Mouse (Mus musculus): Measurements from ENCODE around the gene Ndufa13. TPM values are rescaled to one million over a fixed set of nuclear protein-coding genes. Genes with fewer than 3 reads are reported as not detected.

Ndufa13 gene
- polyA plus RNA-seq, 1 experiment from 2014 or later, result 168 TPM

- H3K9ac ChIP-seq (ENCODE audit: low read length), result no peak overlapping the region
- DNase-seq (ENCODE audit: low spot score) (peak; percentile 72), ATAC-seq (ENCODE audit: insufficient number of reproducible peaks, low FRiP score, low TSS enrichment, low read depth) (no peak)
- no peaks in the 10 kb centered on the region for H3K9me3 ChIP-seq (ENCODE audit: control insufficient read depth, low read length)
- H3K27me3 ChIP-seq (ENCODE audit: control insufficient read depth, insufficient read depth, low read length), result peaks cover 51% of the 10 kb centered on the region
- no peak overlapping the region for H3K4me2 ChIP-seq (ENCODE audit: low read depth, severe bottlenecking)
- peaks cover 2% of the 10 kb centered on the region; the same call in 1 of the 2 replicates for H3K36me3 ChIP-seq (ENCODE audit: control insufficient read depth, insufficient read depth, low read length)
- no peak overlapping the region for H3K27ac ChIP-seq (replicated peaks; ENCODE audit: low read depth, low read length)
- 33% methylated on average over 19 of the region's 19 CpGs for WGBS
- no peak overlapping the region for H3K4me3 ChIP-seq (ENCODE audit: low read depth, low read length)
- peaks cover 5% of the 10 kb centered on the region for H3K4me1 ChIP-seq (ENCODE audit: control insufficient read depth, insufficient read depth, low read length)
Measured at GRCm38 (mm10) chr8:69890813-69891241, 11.5 kb downstream of the Ndufa13 start.

GRCm38 (mm10) chr8:69888902-69889301 lies 13.5 kb downstream of the Ndufa13 start:
- Histone ChIP-seq H3K27ac (replicated peaks; ENCODE audit: low read depth, low read length) (no peak overlapping the region), H3K4me3 (ENCODE audit: low read depth, low read length) (peak overlapping the region; percentile 17; the same call in 1 of the 2 replicates), H3K4me1 (ENCODE audit: control insufficient read depth, insufficient read depth, low read length) (peaks cover 8% of the 10 kb centered on the region), H3K9me3 (ENCODE audit: control insufficient read depth, low read length) (no peaks in the 10 kb centered on the region), H3K36me3 (ENCODE audit: control insufficient read depth, insufficient read depth, low read length) (peaks cover 2% of the 10 kb centered on the region; the same call in 1 of the 2 replicates), H3K4me2 (ENCODE audit: low read depth, severe bottlenecking) (peak overlapping the region; percentile 34), H3K9ac (ENCODE audit: low read length) (0 out of 2 replicates have a peak overlapping the region, but pooled peaks have one; percentile 1), H3K27me3 (ENCODE audit: control insufficient read depth, insufficient read depth, low read length) (peaks cover 70% of the 10 kb centered on the region)
- ATAC-seq (ENCODE audit: insufficient number of reproducible peaks, low FRiP score, low TSS enrichment, low read depth) (no peak), DNase-seq (ENCODE audit: low spot score) (peak; percentile 47)
- WGBS, result 6% methylated on average over 32 of the region's 32 CpGs

- WGBS, result 9% methylated on average over 24 of the region's 24 CpGs
- peaks cover 8% of the 10 kb centered on the region for H3K4me1 ChIP-seq (ENCODE audit: control insufficient read depth, insufficient read depth, low read length)
- ATAC-seq (ENCODE audit: insufficient number of reproducible peaks, low FRiP score, low TSS enrichment, low read depth), result no peak
Measured at GRCm38 (mm10) chr8:69888244-69888866, 14.0 kb downstream of the Ndufa13 start.

GRCm38 (mm10) chr8:69887289-69888243 lies 14.8 kb downstream of the Ndufa13 start, which contains the start of gene Cilp2:
TSS of gene Cilp2 (minus strand) at chr8:69887687.
- peak within 1 kb of the TSS; percentile 20; the same call in 1 of the 2 replicates for H3K4me3 ChIP-seq (ENCODE audit: low read depth, low read length)
- peak; percentile 56 for DNase-seq (ENCODE audit: low spot score)
- H3K9ac ChIP-seq (ENCODE audit: low read length), result 0 out of 2 replicates have a peak within 1 kb of the TSS, but pooled peaks have one; percentile 12
- peak within 1 kb of the TSS; percentile 13; the same call in 1 of the 2 replicates for H3K4me2 ChIP-seq (ENCODE audit: low read depth, severe bottlenecking)
- H3K27me3 ChIP-seq (ENCODE audit: control insufficient read depth, insufficient read depth, low read length), result peaks cover 83% of the 10 kb centered on the region
- WGBS, result 3% methylated on average over 60 of the region's 60 CpGs
- peaks cover 2% of the 10 kb centered on the region; the same call in 1 of the 2 replicates for H3K36me3 ChIP-seq (ENCODE audit: control insufficient read depth, insufficient read depth, low read length)
- peaks cover 8% of the 10 kb centered on the region for H3K4me1 ChIP-seq (ENCODE audit: control insufficient read depth, insufficient read depth, low read length)
- no peak within 1 kb of the TSS for H3K27ac ChIP-seq (replicated peaks; ENCODE audit: low read depth, low read length)
- peak; percentile 3; the same call in 1 of the 2 replicates for ATAC-seq (ENCODE audit: insufficient number of reproducible peaks, low FRiP score, low TSS enrichment, low read depth)
- H3K9me3 ChIP-seq (ENCODE audit: control insufficient read depth, low read length), result no peaks in the 10 kb centered on the region

More at GRCm38 (mm10) chr8:69888244-69888866, 14.0 kb downstream of the Ndufa13 start:
- H3K9me3 ChIP-seq (ENCODE audit: control insufficient read depth, low read length), result no peaks in the 10 kb centered on the region
- H3K36me3 ChIP-seq (ENCODE audit: control insufficient read depth, insufficient read depth, low read length), result peaks cover 2% of the 10 kb centered on the region; the same call in 1 of the 2 replicates
- peak overlapping the region; percentile 34; the same call in 1 of the 2 replicates for H3K4me2 ChIP-seq (ENCODE audit: low read depth, severe bottlenecking)
- no peak overlapping the region for H3K27ac ChIP-seq (replicated peaks; ENCODE audit: low read depth, low read length)
- H3K9ac ChIP-seq (ENCODE audit: low read length), result 0 out of 2 replicates have a peak overlapping the region, but pooled peaks have one; percentile 1
- H3K4me3 ChIP-seq (ENCODE audit: low read depth, low read length), result 0 out of 2 replicates have a peak overlapping the region, but pooled peaks have one; percentile 17
- H3K27me3 ChIP-seq (ENCODE audit: control insufficient read depth, insufficient read depth, low read length), result peaks cover 75% of the 10 kb centered on the region
- peak; percentile 40 for DNase-seq (ENCODE audit: low spot score)

- no peak overlapping the region for H3K9ac ChIP-seq (ENCODE audit: low read length)
- H3K9me3 ChIP-seq (ENCODE audit: control insufficient read depth, low read length), result no peaks in the 10 kb centered on the region
- H3K4me1 ChIP-seq (ENCODE audit: control insufficient read depth, insufficient read depth, low read length), result peaks cover 8% of the 10 kb centered on the region
- H3K27ac ChIP-seq (replicated peaks; ENCODE audit: low read depth, low read length), result no peak overlapping the region
- DNase-seq (ENCODE audit: low spot score) (no peak), ATAC-seq (ENCODE audit: insufficient number of reproducible peaks, low FRiP score, low TSS enrichment, low read depth) (no peak)
- peaks cover 99% of the 10 kb centered on the region for H3K27me3 ChIP-seq (ENCODE audit: control insufficient read depth, insufficient read depth, low read length)
- no peak overlapping the region for H3K4me2 ChIP-seq (ENCODE audit: low read depth, severe bottlenecking)
- 59% methylated on average over 13 of the region's 13 CpGs for WGBS
- peaks cover 2% of the 10 kb centered on the region; the same call in 1 of the 2 replicates for H3K36me3 ChIP-seq (ENCODE audit: control insufficient read depth, insufficient read depth, low read length)
- H3K4me3 ChIP-seq (ENCODE audit: low read depth, low read length), result no peak overlapping the region
Measured at GRCm38 (mm10) chr8:69884141-69884540, 18.2 kb downstream of the Ndufa13 start.

- Histone ChIP-seq H3K4me3 (ENCODE audit: low read depth, low read length) (peak overlapping the region; percentile 29; the same call in 1 of the 2 replicates), H3K4me1 (ENCODE audit: control insufficient read depth, insufficient read depth, low read length) (peaks cover 8% of the 10 kb centered on the region), H3K36me3 (ENCODE audit: control insufficient read depth, insufficient read depth, low read length) (peaks cover 2% of the 10 kb centered on the region; the same call in 1 of the 2 replicates), H3K9ac (ENCODE audit: low read length) (no peak overlapping the region), H3K27ac (replicated peaks; ENCODE audit: low read depth, low read length) (no peak overlapping the region), H3K27me3 (ENCODE audit: control insufficient read depth, insufficient read depth, low read length) (peaks cover 94% of the 10 kb centered on the region), H3K9me3 (ENCODE audit: control insufficient read depth, low read length) (no peaks in the 10 kb centered on the region), H3K4me2 (ENCODE audit: low read depth, severe bottlenecking) (0 out of 2 replicates have a peak overlapping the region, but pooled peaks have one; percentile 42)
- no peak for DNase-seq (ENCODE audit: low spot score)
- 0 out of 2 replicates have a peak, but pooled peaks have one; percentile 4 for ATAC-seq (ENCODE audit: insufficient number of reproducible peaks, low FRiP score, low TSS enrichment, low read depth)
- WGBS, result 16% methylated on average over 52 of the region's 52 CpGs
Measured at GRCm38 (mm10) chr8:69882833-69883600, 19.3 kb downstream of the Ndufa13 start.

GRCm38 (mm10) chr8:69882021-69882756 lies 20.2 kb downstream of the Ndufa13 start:
- peak overlapping the region; percentile 29 for H3K4me3 ChIP-seq (ENCODE audit: low read depth, low read length)
- H3K4me1 ChIP-seq (ENCODE audit: control insufficient read depth, insufficient read depth, low read length), result 0 out of 2 replicates have a peak, but pooled peaks cover 5% of the 10 kb centered on the region
- H3K4me2 ChIP-seq (ENCODE audit: low read depth, severe bottlenecking), result peak overlapping the region; percentile 42
- H3K27me3 ChIP-seq (ENCODE audit: control insufficient read depth, insufficient read depth, low read length), result peaks cover 91% of the 10 kb centered on the region
- ATAC-seq (ENCODE audit: insufficient number of reproducible peaks, low FRiP score, low TSS enrichment, low read depth), result peak; percentile 10; the same call in 1 of the 2 replicates
- H3K36me3 ChIP-seq (ENCODE audit: control insufficient read depth, insufficient read depth, low read length), result no peaks in the 10 kb centered on the region
- peak; percentile 68 for DNase-seq (ENCODE audit: low spot score)
- H3K27ac ChIP-seq (replicated peaks; ENCODE audit: low read depth, low read length), result no peak overlapping the region
- no peak overlapping the region for H3K9ac ChIP-seq (ENCODE audit: low read length)
- H3K9me3 ChIP-seq (ENCODE audit: control insufficient read depth, low read length), result no peaks in the 10 kb centered on the region
- WGBS, result 8% methylated on average over 103 of the region's 103 CpGs
